Mouse (Mus musculus) heart, embryonic 12.5 days (tissue): ENCODE data around the gene Stab1. TPM values are rescaled to one million over a fixed set of nuclear protein-coding genes. Genes with fewer than 3 reads are reported as not detected.

ENCODE experiments used
- ATAC-seq: fragments of 200-750 bp; cut with Nextera tagmentation; 2 replicates; pipeline ENCODE4 v1.8.0; 2017; ENCODE audit warnings: moderate TSS enrichment, moderate library complexity; ENCODE audit not compliant: insufficient number of reproducible peaks, low FRiP score
- H3K27ac ChIP-seq: fragments of 300-500 bp; sonication (generic); 2 replicates; pipeline ENCODE4 v1.5.1; 2016; ENCODE audit warnings: mild to moderate bottlenecking, moderate library complexity; ENCODE audit not compliant: poor library complexity, severe bottlenecking
- H3K27me3 ChIP-seq: fragments of 300-500 bp; sonication (generic); replicated peaks from 2 replicates; pipeline ENCODE4 v1.6.1; 2016; ENCODE audit warnings: mild to moderate bottlenecking, moderate library complexity
- H3K36me3 ChIP-seq: fragments of 300-500 bp; sonication (generic); 2 replicates; pipeline ENCODE4 v1.6.1; 2016; ENCODE audit warnings: mild to moderate bottlenecking, moderate library complexity
- H3K4me1 ChIP-seq: fragments of 300-500 bp; sonication (generic); replicated peaks from 2 replicates; pipeline ENCODE4 v1.6.1; 2016; ENCODE audit warnings: mild to moderate bottlenecking
- H3K4me2 ChIP-seq: fragments of 300-500 bp; sonication (generic); 2 replicates; pipeline ENCODE4 v1.6.1; 2016; ENCODE audit warnings: mild to moderate bottlenecking, moderate library complexity
- H3K4me3 ChIP-seq: fragments of 300-500 bp; sonication (generic); 2 replicates; pipeline ENCODE4 v1.5.1; 2016; ENCODE audit warnings: mild to moderate bottlenecking
- H3K9ac ChIP-seq: fragments of 300-500 bp; sonication (generic); 2 replicates; pipeline ENCODE4 v1.6.1; 2016; ENCODE audit warnings: mild to moderate bottlenecking, moderate library complexity
- H3K9me3 ChIP-seq: fragments of 300-500 bp; sonication (generic); replicated peaks from 2 replicates; pipeline ENCODE4 v1.6.1; 2016; ENCODE audit warnings: mild to moderate bottlenecking, moderate library complexity
- WGBS: fragments of 180-500 bp; shearing (Covaris S2); methylation state at CpG from one replicate; pipeline ENCODE4 v1.1.7; 2016; 5-methylcytosine and 5-hydroxymethylcytosine counted together
- polyA plus RNA-seq: library from polyadenylated mRNA; unstranded; fragments of >200 nt; fragmentation: Nextera tagmentation; extraction: Ambion mirVana; gene quantifications from 2 replicates; pipeline ENCODE4 v1.2.1, GENCODE M21; 2016

Gene Stab1
- 48.3 and 56.7 TPM in 2 replicates for polyA plus RNA-seq

DNA sequence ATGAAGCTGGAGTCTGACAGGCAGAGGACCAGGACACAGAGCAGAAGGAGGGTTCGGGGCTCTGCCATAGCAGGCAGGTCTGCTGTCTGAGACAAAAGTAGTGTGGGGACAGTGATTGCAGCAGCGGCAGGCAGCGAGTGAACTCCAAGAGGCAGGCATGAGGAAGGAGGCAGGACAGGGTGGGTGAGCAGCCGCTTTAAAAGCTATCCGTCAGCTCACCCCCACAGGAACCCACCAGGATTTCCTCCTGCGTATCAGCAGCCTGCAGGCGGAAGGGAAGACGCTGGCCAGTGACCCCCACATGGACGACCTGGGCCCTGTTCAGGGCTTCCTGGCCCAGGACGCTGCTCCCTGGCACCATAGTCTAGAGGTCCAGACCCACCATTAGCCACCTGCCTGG lies at the start of gene Stab1:
Gene Stab1, minus strand, starts transcription at position 217 of the 400 bp plus-strand sequence.
- H3K4me3 ChIP-seq = peak within 1 kb of the TSS; percentile 43
- H3K36me3 ChIP-seq = peaks cover 37% of the 10 kb centered on the region
- H3K4me1 ChIP-seq = peaks cover 74% of the 10 kb centered on the region
- H3K27me3 ChIP-seq = no peaks in the 10 kb centered on the region
- peak; percentile 45 for ATAC-seq
- peak within 1 kb of the TSS; percentile 56 for H3K4me2 ChIP-seq
- H3K9ac ChIP-seq = peak within 1 kb of the TSS; percentile 56
- peak within 1 kb of the TSS; percentile 62 for H3K27ac ChIP-seq
- H3K9me3 ChIP-seq = no peaks in the 10 kb centered on the region
- WGBS = 17% methylated on average over 10 of the region's 10 CpGs

DNA sequence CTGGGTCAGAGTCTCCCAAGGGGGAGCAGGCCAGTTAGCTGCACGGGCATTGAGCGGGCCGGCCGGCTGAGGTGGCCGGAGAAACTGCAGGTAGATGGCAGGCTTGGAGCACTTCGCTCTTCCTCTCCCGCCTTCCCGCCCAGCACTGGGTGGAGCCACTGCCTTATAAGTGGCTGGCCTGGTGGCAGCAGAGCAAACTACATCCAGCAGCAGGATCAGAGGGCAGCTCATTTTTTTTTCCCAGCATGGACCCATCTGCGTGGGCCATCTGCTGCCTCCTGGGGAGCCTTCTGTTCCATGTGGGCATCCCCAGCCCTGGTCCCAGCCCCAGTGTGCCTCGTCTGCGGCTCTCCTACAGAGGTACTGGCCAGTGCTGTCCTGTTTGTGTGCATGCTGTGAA lies 49.2 kb upstream of the Stab1 start, which contains the start of gene Sema3g:
Gene Sema3g, plus strand, starts transcription at position 195 of the 400 bp plus-strand sequence.
- H3K27me3 ChIP-seq = 0 out of 2 replicates have a peak, but pooled peaks cover 9% of the 10 kb centered on the region
- peaks cover 5% of the 10 kb centered on the region; the same call in 1 of the 2 replicates for H3K36me3 ChIP-seq
- ATAC-seq = peak; percentile 55
- H3K4me3 ChIP-seq = no peak within 1 kb of the TSS
- WGBS = 5% methylated on average over 11 of the region's 11 CpGs
- no peak within 1 kb of the TSS for H3K27ac ChIP-seq
- peak within 1 kb of the TSS; percentile 50; the same call in 1 of the 2 replicates for H3K9ac ChIP-seq
- no peaks in the 10 kb centered on the region for H3K9me3 ChIP-seq
- peaks cover 48% of the 10 kb centered on the region for H3K4me1 ChIP-seq
- H3K4me2 ChIP-seq = peak within 1 kb of the TSS; percentile 48

DNA sequence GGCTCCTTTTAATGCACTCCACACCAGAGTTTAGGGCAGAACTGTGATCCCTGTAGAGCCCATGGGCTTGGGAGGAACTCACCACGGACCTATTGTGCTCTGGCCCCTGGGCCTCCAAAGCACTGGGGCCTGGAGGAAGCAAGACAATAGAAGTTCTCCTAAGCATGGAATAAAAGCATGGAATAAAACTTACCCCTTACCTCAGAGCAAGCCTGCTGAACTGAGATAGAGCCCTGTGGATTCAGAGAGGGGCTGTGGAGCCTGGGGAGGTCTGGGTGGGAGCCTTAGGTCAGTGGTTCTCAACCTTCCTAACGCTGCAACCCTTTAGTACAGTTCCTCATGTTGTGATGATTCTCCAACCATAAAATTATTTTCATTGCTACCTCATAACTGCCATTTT lies 48.4 kb upstream of the Stab1 start, which contains the start of gene Nisch:
Gene Nisch, minus strand, starts transcription at position 101 of the 400 bp plus-strand sequence.
- H3K4me1 ChIP-seq = peaks cover 56% of the 10 kb centered on the region
- ATAC-seq = no peak
- peak within 1 kb of the TSS; percentile 50; the same call in 1 of the 2 replicates for H3K9ac ChIP-seq
- no peak within 1 kb of the TSS for H3K27ac ChIP-seq
- no peak within 1 kb of the TSS for H3K4me3 ChIP-seq
- no peaks in the 10 kb centered on the region for H3K9me3 ChIP-seq
- WGBS = 64% methylated on average over 2 of the region's 2 CpGs
- H3K4me2 ChIP-seq = peak within 1 kb of the TSS; percentile 48
- H3K36me3 ChIP-seq = peaks cover 13% of the 10 kb centered on the region
- 0 out of 2 replicates have a peak, but pooled peaks cover 9% of the 10 kb centered on the region for H3K27me3 ChIP-seq

DNA sequence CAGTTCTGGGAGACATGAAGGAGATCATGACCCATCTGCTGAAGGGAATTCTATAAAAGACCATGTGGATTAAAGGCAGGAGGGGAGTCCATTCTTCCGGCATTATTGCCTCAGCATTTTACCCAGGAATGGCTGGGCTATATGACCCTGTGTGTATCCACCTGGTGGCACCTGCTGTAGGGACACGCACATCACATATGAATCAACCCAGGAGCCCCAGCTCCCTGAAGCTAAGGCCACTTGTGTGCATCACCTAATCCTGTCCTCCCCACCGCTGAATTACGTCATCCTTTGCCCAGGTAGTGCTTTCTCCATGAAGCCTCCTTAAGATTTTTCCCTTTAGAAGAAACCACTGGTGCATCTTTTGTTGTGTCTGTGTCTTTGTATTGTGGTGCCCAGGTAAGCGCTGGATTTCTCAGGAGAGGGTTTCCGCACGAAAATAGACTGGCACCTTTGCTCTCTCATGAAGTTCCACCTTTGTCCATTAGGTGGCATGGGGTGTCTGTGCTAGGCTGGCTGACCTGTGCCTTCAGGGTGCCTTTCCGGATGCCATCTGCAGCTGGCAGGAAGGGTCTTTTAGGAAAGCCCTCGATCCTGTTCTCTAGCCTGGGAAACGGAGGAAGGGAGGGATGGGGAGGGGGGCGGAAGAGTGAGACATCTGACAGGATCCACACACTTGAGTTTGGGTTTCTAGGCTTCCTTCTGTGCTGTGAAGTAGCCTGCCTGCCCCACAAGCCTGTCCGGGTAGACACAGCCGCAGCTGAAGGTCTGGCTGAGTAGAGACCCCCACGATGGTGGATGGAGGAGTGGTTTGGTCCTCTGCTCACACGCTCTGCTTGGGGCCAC lies 46.9 kb upstream of the Stab1 start:
- ATAC-seq = no peak
- H3K4me1 ChIP-seq = peaks cover 69% of the 10 kb centered on the region
- H3K4me2 ChIP-seq = peak overlapping the region; percentile 19; the same call in 1 of the 2 replicates
- H3K27ac ChIP-seq = no peak overlapping the region
- H3K4me3 ChIP-seq = no peak overlapping the region
- H3K9ac ChIP-seq = 0 out of 2 replicates have a peak overlapping the region, but pooled peaks have one; percentile 3
- H3K36me3 ChIP-seq = peaks cover 25% of the 10 kb centered on the region
- no peaks in the 10 kb centered on the region for H3K9me3 ChIP-seq
- 28% methylated on average over 15 of the region's 15 CpGs for WGBS
- no peaks in the 10 kb centered on the region for H3K27me3 ChIP-seq

DNA sequence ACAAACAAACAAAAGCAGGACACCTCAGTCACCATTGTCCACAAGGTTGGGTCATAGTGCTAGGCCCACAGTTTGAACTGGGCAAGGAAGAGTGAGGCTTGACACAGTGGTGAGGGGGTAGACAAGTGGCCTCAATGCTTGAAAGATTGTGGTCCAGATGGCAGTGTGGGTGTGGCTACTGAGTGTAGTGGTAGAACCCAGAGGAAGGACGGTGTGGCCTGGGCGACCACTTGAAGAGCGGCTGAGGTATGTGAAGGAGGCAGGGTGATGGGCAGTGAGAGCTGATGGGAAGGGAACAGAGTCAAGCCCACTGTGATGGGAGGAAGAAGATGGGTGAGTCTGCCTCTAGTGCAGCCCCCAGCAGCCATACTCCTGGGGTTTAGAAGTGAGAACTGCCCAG lies 46.2 kb upstream of the Stab1 start:
- ATAC-seq = no peak
- Histone ChIP-seq H3K9ac (no peak overlapping the region), H3K4me1 (peaks cover 72% of the 10 kb centered on the region), H3K27me3 (no peaks in the 10 kb centered on the region), H3K4me3 (no peak overlapping the region), H3K9me3 (no peaks in the 10 kb centered on the region), H3K27ac (0 out of 2 replicates have a peak overlapping the region, but pooled peaks have one; percentile 32), H3K4me2 (no peak overlapping the region), H3K36me3 (peaks cover 32% of the 10 kb centered on the region)
- WGBS = 72% methylated on average over 3 of the region's 3 CpGs

DNA sequence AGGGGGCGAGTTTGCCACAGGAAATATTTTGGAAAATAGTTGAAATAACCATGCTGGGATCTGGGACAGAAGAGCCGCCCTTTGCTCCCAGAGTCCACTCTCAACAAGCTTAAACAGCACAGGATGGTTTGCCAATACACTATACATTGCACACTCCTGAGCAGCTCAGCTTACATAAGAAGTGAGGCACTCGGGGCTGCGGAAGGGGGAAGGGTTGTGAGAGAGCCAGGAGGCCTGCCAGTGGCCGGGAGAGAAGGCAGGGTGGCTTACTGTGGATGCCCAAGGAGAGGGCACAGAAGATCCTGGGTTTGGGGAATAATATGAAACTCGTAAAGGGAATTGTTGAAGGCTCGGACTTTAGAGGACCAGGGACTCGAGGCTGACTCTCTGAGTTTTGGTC lies 45.4 kb upstream of the Stab1 start:
- Histone ChIP-seq H3K27ac (peak overlapping the region; percentile 32), H3K9ac (peak overlapping the region; percentile 8; the same call in 1 of the 2 replicates), H3K4me3 (no peak overlapping the region), H3K36me3 (peaks cover 33% of the 10 kb centered on the region), H3K4me2 (no peak overlapping the region), H3K27me3 (no peaks in the 10 kb centered on the region), H3K4me1 (peaks cover 72% of the 10 kb centered on the region), H3K9me3 (no peaks in the 10 kb centered on the region)
- ATAC-seq = no peak
- WGBS = 52% methylated on average over 8 of the region's 8 CpGs

DNA sequence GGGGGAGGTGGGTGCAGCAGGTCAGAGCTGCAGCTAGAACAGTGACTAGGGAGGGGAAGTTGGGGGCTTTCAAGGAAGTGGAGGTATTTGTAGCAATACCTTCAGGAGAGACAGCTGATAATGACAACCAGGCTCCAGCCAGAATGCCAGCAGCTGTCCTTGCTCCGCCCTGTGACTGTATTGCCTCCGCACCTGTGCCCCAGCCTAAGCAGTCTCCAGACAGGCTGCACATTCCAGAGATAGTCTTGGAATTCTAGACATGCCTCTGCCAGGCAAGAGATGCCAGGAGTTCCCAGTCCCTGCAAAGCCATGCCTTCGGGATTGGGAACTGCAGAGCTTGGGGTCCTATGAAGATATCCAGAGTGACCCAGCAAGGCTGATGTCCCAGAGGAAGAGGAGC lies 44.1 kb upstream of the Stab1 start:
- H3K9me3 ChIP-seq = no peaks in the 10 kb centered on the region
- ATAC-seq = no peak
- H3K27ac ChIP-seq = peak overlapping the region; percentile 32
- 35% methylated on average over 3 of the region's 3 CpGs for WGBS
- H3K36me3 ChIP-seq = peaks cover 33% of the 10 kb centered on the region
- no peaks in the 10 kb centered on the region for H3K27me3 ChIP-seq
- no peak overlapping the region for H3K4me3 ChIP-seq
- H3K4me2 ChIP-seq = peak overlapping the region; percentile 96; the same call in 1 of the 2 replicates
- peak overlapping the region; percentile 38 for H3K9ac ChIP-seq
- peaks cover 68% of the 10 kb centered on the region for H3K4me1 ChIP-seq

DNA sequence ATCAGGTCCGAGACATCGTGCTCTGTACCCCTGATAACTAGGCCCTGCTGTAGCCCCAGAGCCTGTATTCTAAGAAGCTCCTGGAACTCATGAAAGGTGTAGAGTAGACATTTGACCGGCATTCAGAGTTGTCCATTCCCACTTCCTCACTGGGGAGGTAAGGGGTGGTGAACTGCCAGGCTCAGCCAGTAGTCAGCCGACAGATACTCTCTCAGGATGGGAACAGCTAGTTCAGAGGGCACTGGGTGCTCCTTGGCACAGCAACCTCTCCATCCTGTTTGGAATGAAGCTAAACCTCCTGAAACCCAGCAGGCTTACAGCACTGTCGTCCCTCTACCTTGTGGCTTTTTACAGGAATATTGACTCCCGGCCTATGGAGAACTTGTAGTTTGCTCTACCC lies 43.4 kb upstream of the Stab1 start:
- H3K4me1 ChIP-seq = peaks cover 70% of the 10 kb centered on the region
- peak overlapping the region; percentile 44 for H3K9ac ChIP-seq
- no peaks in the 10 kb centered on the region for H3K27me3 ChIP-seq
- no peaks in the 10 kb centered on the region for H3K9me3 ChIP-seq
- no peak for ATAC-seq
- 61% methylated on average over 6 of the region's 6 CpGs for WGBS
- H3K4me2 ChIP-seq = peak overlapping the region; percentile 96
- H3K27ac ChIP-seq = peak overlapping the region; percentile 32
- peaks cover 33% of the 10 kb centered on the region for H3K36me3 ChIP-seq
- H3K4me3 ChIP-seq = no peak overlapping the region

DNA sequence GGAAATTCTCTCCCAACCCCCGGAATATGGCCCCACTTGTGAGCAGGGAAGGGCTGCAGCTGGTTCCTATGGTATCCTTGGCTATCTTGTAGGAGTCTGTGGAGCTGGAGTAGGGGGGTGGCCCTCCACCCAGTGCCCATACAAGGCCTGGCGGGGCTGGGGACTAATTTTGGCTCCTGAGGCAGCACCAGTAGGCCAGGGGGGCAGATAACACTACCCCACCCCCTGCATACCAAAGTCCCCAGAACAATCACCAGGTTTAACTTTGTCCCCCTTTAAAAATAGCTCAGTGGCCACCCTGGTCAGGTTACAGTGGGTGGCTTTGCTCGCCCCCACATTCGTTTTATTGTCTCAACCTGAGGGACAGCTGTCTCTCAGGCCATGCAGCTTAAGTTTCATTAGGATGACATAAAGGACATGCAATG lies 40.7 kb upstream of the Stab1 start:
- H3K4me2 ChIP-seq = peak overlapping the region; percentile 96
- peak overlapping the region; percentile 56 for H3K4me3 ChIP-seq
- WGBS = 44% methylated on average over 4 of the region's 4 CpGs
- peaks cover 60% of the 10 kb centered on the region for H3K4me1 ChIP-seq
- H3K27ac ChIP-seq = peak overlapping the region; percentile 98
- H3K36me3 ChIP-seq = peaks cover 40% of the 10 kb centered on the region
- peak overlapping the region; percentile 93 for H3K9ac ChIP-seq
- ATAC-seq = peak; percentile 59
- H3K9me3 ChIP-seq = no peaks in the 10 kb centered on the region
- no peaks in the 10 kb centered on the region for H3K27me3 ChIP-seq

DNA sequence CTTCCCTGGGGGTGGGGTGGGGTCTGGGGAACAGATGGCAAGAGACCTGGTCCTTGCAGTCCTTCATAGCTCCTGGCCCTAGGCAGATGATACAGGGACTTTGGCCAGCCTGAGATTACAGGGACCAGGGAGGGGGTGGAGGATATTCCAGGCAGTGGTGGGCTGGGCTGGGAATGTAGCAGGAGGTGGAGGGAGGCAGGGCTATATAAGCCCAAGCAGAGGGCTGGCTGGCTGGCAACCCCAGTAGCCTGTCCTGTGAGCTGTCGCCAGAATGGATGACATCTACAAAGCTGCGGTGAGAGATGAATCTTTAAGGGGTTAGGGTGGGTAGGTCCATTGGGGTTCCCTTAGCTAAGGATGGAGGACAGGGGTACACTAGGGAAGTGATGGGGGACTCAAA lies 39.6 kb upstream of the Stab1 start, which contains the start of gene Tnnc1:
Gene Tnnc1, plus strand, starts transcription at position 229 of the 400 bp plus-strand sequence.
- Histone ChIP-seq H3K9me3 (no peaks in the 10 kb centered on the region), H3K9ac (peak within 1 kb of the TSS; percentile 98), H3K4me3 (peak within 1 kb of the TSS; percentile 89), H3K27me3 (no peaks in the 10 kb centered on the region), H3K36me3 (peaks cover 49% of the 10 kb centered on the region), H3K27ac (peak within 1 kb of the TSS; percentile 98), H3K4me1 (peaks cover 56% of the 10 kb centered on the region), H3K4me2 (peak within 1 kb of the TSS; percentile 96)
- no peak for ATAC-seq
- WGBS = 56% methylated on average over 2 of the region's 2 CpGs
